Mouse (Mus musculus): Measurements from ENCODE around the gene Gm21905. TPM values are rescaled to one million over a fixed set of nuclear protein-coding genes. Genes with fewer than 3 reads are reported as not detected.

Gm21905 gene
- not detected in 2 replicates for polyA plus RNA-seq (2015; fragmentation: Nextera tagmentation; extraction: Ambion mirVana)

DNA sequence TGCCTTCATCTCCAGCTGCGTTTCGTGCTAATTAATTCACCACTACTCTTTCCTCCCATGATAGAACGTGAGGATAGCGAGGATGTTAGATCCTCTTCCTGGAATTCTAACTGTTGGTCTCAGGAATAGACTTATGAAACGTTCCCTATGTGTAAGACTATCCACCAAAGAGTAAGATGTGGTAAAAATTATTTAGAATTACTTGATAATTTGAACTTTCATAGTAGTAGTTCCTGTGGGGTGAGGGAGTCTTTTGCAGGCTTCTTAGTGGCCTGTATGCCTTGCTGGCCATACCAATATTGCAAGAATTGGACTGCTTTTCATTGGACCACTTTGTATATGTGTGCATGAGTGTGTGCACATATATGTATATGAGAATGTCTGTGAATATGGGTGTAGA, at the start of gene Gm21905:
Gm21905 (minus strand) TSS at position 101 of the 400 bp plus-strand sequence.
- Histone ChIP-seq H3K36me3 (replicated peaks) (no peaks in the 10 kb centered on the region), H3K9me3 (no peaks in the 10 kb centered on the region), H3K4me1 (no peaks in the 10 kb centered on the region), H3K27me3 (replicated peaks) (no peaks in the 10 kb centered on the region), H3K4me3 (no peak within 1 kb of the TSS), H3K27ac (no peak within 1 kb of the TSS), H3K4me2 (no peak within 1 kb of the TSS), H3K9ac (no peak within 1 kb of the TSS)
- no peak for ATAC-seq (replicated peaks)
- WGBS, result 76% methylated on average over 5 of the region's 5 CpGs

DNA sequence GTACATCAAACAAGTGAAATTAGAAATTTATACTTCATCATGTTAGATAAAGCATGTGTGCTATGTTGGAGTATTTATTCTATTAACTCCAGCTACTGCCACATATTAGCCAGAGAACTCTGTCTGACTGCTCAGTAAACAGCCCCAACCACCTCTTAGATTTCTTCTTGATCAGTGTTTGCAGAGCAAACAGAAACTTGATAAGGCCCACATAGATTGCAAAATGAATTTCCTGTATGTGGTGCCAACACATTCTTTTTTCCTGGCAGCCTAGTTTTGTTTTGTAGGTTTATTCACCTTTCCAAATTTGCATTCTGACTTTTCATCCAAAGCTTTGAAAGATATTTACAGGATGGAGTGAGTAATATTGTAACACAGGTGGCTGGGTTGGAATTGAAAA, 44.2 kb upstream of the Gm21905 start:
- Histone ChIP-seq H3K4me2 (no peak overlapping the region), H3K27me3 (replicated peaks) (no peaks in the 10 kb centered on the region), H3K4me1 (no peaks in the 10 kb centered on the region), H3K9me3 (no peaks in the 10 kb centered on the region), H3K9ac (no peak overlapping the region), H3K4me3 (no peak overlapping the region), H3K27ac (no peak overlapping the region), H3K36me3 (replicated peaks) (no peaks in the 10 kb centered on the region)
- no peak for ATAC-seq (replicated peaks)

DNA sequence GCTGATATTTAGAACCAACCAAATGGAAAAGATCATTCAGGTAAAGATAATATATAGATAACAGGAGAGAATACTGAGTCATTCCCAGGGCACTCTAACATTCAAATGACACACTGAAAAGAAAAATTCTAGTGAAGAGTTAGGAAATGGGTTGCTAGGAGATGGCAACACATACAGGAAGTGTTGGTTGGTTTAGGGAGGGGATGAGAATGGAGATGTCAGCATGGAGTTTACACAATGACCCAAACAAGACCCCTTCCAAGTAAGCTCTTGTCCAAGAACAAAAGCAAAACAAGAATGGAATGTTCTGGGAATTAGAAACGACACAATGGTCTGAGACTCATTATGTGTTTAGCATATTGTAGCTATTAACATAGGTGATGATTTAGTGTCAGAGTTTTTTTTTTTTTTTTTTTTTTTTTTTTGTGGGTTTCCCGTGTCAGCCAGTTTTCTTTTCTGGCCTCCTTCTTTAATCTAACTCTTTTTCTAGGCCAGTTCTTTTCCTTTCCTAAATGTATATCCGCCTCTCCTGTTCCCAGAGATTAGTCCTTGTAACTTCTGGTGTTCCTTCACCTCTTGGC, 35.8 kb upstream of the Gm21905 start:
- WGBS, result 41% methylated on average over 3 of the region's 3 CpGs
- Histone ChIP-seq H3K27me3 (replicated peaks) (no peaks in the 10 kb centered on the region), H3K4me2 (no peak overlapping the region), H3K4me1 (no peaks in the 10 kb centered on the region), H3K9ac (no peak overlapping the region), H3K9me3 (no peaks in the 10 kb centered on the region), H3K36me3 (replicated peaks) (no peaks in the 10 kb centered on the region), H3K4me3 (no peak overlapping the region), H3K27ac (no peak overlapping the region)
- no peak for ATAC-seq (replicated peaks)

DNA sequence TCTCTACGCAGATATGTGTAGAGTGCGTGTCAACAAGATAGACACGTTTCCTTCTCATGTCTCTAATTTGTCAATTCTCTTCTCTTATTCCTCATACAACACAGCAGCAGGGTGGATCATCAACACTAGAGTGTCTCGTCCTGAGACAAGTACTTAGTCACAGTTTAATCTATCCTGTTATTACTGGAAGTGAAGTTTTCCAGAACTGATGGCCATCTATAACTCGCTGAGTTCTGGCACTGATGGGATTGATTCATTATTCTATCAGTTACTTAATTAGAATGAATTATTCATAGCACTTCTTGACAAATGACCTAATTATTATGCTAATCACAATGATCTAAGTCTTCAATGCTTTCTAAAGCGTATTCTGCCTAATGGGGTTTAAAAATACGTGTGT, 23.3 kb upstream of the Gm21905 start:
- H3K9me3 ChIP-seq, result no peaks in the 10 kb centered on the region
- no peak overlapping the region for H3K9ac ChIP-seq
- WGBS, result 49% methylated on average over 7 of the region's 7 CpGs
- no peaks in the 10 kb centered on the region for H3K4me1 ChIP-seq
- H3K4me2 ChIP-seq, result no peak overlapping the region
- H3K27ac ChIP-seq, result no peak overlapping the region
- H3K36me3 ChIP-seq (replicated peaks), result no peaks in the 10 kb centered on the region
- no peaks in the 10 kb centered on the region for H3K27me3 ChIP-seq (replicated peaks)
- peak; percentile 58 for ATAC-seq (replicated peaks)
- H3K4me3 ChIP-seq, result no peak overlapping the region

DNA sequence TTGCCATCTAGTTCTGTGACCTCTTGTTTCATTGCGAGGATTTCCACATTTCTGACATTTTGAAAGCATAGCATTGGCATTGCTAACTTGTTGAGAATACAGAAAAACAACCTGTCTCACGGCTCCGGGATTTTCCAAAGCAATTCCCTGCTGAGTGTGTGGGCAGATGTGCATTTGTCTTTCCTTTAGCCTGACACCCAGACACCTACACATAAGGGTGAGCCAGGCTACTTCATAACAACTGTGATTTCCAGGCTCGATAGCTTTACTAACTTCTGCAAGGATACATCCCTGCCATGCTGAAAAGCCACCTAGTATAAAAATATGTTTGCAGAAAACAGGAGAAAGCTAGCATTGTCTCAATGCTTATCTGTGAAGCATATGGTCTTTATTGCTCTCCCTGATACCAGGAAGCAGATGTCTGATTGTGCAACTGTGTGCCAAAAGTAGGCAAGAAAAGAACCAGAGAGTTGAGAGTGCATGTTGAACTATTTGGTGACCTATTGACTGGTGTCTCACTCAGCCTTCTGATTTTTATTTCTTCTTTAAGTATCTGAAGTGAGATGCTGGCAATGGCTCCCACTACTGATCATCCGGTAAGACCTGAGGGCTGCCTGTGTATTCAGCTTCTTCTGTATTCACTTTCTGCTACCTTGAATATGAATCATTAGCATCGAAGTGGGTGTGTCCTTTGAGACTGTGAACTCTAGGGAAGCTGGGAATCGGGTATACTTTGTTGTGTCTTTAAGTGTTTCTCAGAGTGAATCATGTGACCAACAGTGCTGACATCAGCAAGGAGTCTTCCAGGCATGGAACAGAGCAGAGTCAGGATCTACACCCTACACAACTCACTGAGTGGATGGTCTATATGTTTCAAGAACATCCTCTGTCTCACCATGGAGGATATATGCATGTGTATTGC, 15.7 kb upstream of the Gm21905 start:
- WGBS, result 82% methylated on average over 7 of the region's 7 CpGs
- no peak for ATAC-seq (replicated peaks)

DNA sequence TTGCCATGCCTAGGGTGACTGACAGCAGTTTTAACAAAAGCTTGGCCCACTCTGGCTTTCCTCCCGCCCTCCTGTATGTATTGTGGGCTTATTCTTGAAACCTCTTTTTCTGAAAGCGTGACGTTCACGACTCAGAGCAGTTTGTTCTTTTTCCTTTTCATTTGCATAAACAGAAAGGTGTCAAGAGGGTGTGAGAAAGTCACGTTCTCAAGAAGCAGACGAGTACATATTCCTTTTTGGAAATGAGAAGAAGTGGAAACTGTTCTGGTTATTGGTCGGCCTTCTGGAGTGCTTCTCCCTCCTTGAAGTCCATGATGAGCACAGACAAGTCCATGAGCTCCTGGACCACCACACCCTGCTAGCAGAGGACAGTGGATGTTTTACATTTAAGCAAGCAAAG, 9.3 kb upstream of the Gm21905 start:
- H3K4me2 ChIP-seq, result no peak overlapping the region
- H3K36me3 ChIP-seq (replicated peaks), result no peaks in the 10 kb centered on the region
- H3K27me3 ChIP-seq (replicated peaks), result no peaks in the 10 kb centered on the region
- no peaks in the 10 kb centered on the region for H3K4me1 ChIP-seq
- ATAC-seq (replicated peaks), result no peak
- no peak overlapping the region for H3K27ac ChIP-seq
- no peaks in the 10 kb centered on the region for H3K9me3 ChIP-seq
- H3K4me3 ChIP-seq, result no peak overlapping the region
- H3K9ac ChIP-seq, result no peak overlapping the region
- WGBS, result 47% methylated on average over 7 of the region's 7 CpGs

More for the DNA sequence above, 15.7 kb upstream of the Gm21905 start:
- Histone ChIP-seq H3K9ac (no peak overlapping the region), H3K4me3 (no peak overlapping the region), H3K9me3 (no peaks in the 10 kb centered on the region), H3K4me1 (no peaks in the 10 kb centered on the region), H3K27ac (no peak overlapping the region), H3K4me2 (no peak overlapping the region), H3K36me3 (replicated peaks) (no peaks in the 10 kb centered on the region), H3K27me3 (replicated peaks) (no peaks in the 10 kb centered on the region)

DNA sequence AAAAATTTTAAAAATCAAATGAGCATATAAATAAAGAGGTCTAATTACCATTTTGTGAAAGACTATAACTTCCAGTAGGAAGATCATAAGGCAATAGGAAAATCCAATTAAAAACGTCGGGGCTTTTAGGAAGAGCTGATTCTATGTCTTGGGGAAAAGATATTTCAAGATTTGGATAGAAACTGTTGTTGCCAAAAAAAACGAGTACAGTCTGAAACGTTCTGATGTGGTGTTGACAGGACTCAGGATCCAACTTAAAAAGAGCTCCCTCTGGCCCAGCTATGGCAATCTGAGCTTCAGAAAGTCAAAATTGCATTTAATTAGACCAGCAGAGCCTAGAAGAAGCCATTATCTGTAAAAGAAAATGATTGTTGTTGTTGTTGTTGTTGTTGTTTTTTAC, 7.9 kb upstream of the Gm21905 start:
- H3K27ac ChIP-seq, result no peak overlapping the region
- 79% methylated on average over 4 of the region's 4 CpGs for whole genome bisulfite sequencing
- no peaks in the 10 kb centered on the region for H3K4me1 ChIP-seq
- no peaks in the 10 kb centered on the region for H3K27me3 ChIP-seq (replicated peaks)
- ATAC-seq (replicated peaks), result no peak
- H3K4me2 ChIP-seq, result no peak overlapping the region
- H3K4me3 ChIP-seq, result no peak overlapping the region
- no peak overlapping the region for H3K9ac ChIP-seq
- no peaks in the 10 kb centered on the region for H3K36me3 ChIP-seq (replicated peaks)
- no peaks in the 10 kb centered on the region for H3K9me3 ChIP-seq

DNA sequence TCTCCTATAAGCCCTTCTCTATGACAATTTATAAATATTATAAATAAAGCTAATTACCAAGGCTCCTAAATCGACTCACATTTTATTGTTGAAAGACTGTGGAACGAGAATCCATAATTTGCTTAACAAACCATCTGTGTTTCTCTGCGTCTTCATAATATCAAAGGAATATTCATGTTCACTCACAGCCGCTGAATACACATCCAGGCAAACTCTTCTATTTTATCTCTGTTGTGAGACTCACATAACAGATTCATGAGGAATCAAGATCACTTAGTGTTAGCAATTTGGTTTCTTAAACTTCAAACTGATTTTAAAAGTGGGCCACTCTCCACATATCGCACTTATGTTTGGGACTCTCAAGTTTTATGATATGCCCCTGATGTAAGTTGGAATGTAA, 1.9 kb upstream of the Gm21905 start:
- Histone ChIP-seq H3K4me3 (no peak overlapping the region), H3K27me3 (replicated peaks) (no peaks in the 10 kb centered on the region), H3K9ac (no peak overlapping the region), H3K9me3 (no peaks in the 10 kb centered on the region), H3K36me3 (replicated peaks) (no peaks in the 10 kb centered on the region), H3K4me2 (no peak overlapping the region), H3K27ac (no peak overlapping the region), H3K4me1 (no peaks in the 10 kb centered on the region)
- 87% methylated on average over 5 of the region's 5 CpGs for WGBS
- no peak for ATAC-seq (replicated peaks)

DNA sequence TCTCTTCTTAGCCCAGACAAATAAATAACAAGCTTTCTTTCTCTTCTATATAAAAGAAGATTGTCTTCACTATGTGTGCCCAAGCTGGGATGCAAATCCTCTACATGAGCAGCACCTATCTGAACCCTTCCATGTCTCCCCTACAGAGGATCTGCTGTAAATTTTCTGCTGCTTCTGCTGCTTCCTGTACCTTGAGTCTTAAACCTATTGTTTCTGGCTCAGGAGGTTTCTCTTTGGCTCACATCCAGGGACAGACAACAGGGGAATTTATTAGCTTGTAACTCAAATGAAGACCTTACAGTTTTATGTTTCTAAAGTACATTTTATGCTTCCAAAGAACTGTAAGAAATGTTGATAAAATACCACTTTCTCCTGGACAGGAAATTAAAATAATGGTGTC, 785 bp upstream of the Gm21905 start:
- no peak overlapping the region for H3K4me2 ChIP-seq
- H3K36me3 ChIP-seq (replicated peaks), result no peaks in the 10 kb centered on the region
- H3K27ac ChIP-seq, result no peak overlapping the region
- no peaks in the 10 kb centered on the region for H3K4me1 ChIP-seq
- no peak overlapping the region for H3K9ac ChIP-seq
- ATAC-seq (replicated peaks), result no peak
- no peak overlapping the region for H3K4me3 ChIP-seq
- H3K27me3 ChIP-seq (replicated peaks), result no peaks in the 10 kb centered on the region
- no peaks in the 10 kb centered on the region for H3K9me3 ChIP-seq

DNA sequence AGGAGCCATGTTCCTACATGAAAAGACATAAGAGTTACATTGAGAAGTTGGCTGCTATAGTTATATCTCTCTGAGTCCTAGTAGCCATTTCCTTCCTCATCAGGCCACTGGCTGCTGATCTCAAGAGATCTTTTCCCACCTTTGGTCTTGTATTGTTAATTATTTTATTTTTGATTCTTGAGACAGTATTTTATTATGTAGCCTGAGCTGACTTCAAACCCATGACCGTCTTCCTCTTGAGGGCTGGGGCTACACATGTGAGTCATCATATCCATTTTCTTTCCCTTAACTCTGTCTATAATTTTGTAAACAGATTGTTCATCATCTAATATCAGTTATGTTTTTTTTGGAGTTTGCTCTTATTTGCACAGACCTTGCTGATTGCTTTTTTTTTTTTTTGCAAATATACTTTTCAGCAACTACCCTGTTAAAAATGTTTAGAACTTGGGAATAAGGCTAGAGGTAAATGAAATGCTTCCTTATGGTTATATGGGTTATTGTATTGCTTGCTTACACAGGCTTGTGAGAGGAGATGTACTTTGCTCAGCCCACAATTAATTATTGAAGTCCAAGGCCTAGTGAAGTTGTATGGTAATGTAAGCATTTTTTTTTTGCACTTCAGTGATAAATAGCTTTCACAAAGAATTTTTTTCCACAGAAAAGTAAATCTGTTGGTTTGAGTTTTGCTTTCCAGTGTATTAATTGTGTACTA, 2.0 kb downstream of the Gm21905 start:
- no peak overlapping the region for H3K27ac ChIP-seq
- H3K27me3 ChIP-seq (replicated peaks), result no peaks in the 10 kb centered on the region
- H3K4me3 ChIP-seq, result no peak overlapping the region
- no peak for ATAC-seq (replicated peaks)
- no peak overlapping the region for H3K4me2 ChIP-seq
- no peak overlapping the region for H3K9ac ChIP-seq
- no peaks in the 10 kb centered on the region for H3K9me3 ChIP-seq
- WGBS, result 93% methylated on average over 1 of the region's 1 CpGs
- H3K4me1 ChIP-seq, result no peaks in the 10 kb centered on the region
- no peaks in the 10 kb centered on the region for H3K36me3 ChIP-seq (replicated peaks)

DNA sequence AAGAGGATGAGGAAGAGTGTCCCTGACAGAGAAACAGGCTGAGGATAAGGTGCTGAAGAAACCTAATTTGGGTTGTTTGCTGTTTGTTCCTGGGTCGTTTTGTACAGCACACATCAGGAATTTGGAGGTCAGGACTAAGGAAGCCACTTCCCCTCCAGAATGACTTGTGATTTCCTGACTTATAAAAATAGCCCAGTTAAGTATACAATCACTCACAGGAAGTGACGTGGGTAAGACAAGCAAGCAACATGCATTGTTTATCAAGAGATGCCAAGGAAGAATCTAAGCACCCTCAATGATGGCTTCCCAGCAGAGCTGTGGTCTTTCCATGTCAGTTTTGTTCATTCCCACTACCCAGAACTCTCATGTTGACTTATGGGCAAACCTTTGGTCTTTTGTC, 3.0 kb downstream of the Gm21905 start:
- ATAC-seq (replicated peaks), result no peak
- no peak overlapping the region for H3K4me3 ChIP-seq
- H3K9me3 ChIP-seq, result no peaks in the 10 kb centered on the region
- no peak overlapping the region for H3K27ac ChIP-seq
- no peaks in the 10 kb centered on the region for H3K27me3 ChIP-seq (replicated peaks)
- no peaks in the 10 kb centered on the region for H3K36me3 ChIP-seq (replicated peaks)
- H3K9ac ChIP-seq, result no peak overlapping the region
- no peaks in the 10 kb centered on the region for H3K4me1 ChIP-seq
- H3K4me2 ChIP-seq, result no peak overlapping the region
- 80% methylated on average over 2 of the region's 2 CpGs for WGBS

DNA sequence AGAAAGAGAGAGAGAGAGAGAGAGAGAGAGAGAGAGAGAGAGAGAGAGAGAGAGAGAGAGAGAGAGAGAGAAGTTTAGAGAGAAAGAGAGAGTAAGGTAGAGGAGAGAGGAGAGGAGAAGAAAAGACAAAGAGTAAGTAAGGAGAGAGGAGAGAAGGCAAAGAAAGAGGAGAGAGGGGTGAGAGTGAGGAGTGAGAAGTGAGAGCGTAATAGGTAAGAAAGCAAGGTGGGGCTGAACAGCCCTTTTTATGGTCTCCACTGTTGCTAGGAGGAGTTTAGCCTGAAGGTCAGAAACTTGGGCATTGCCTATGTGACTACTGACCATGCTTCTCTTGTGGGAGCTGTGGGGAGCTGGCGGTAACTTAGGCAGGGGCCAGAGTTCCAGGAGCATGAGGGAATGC, 4.9 kb downstream of the Gm21905 start, which contains the start of gene Gm5108:
Gm5108 (plus strand) TSS at position 301 of the 400 bp plus-strand sequence.
- Histone ChIP-seq H3K27me3 (replicated peaks) (no peaks in the 10 kb centered on the region), H3K4me2 (no peak within 1 kb of the TSS), H3K27ac (no peak within 1 kb of the TSS), H3K36me3 (replicated peaks) (no peaks in the 10 kb centered on the region), H3K4me3 (no peak within 1 kb of the TSS), H3K9ac (no peak within 1 kb of the TSS), H3K9me3 (no peaks in the 10 kb centered on the region), H3K4me1 (no peaks in the 10 kb centered on the region)
- 91% methylated on average over 2 of the region's 2 CpGs for WGBS
- no peak for ATAC-seq (replicated peaks)

Data from midbrain, embryonic 15.5 days (tissue).